Mouse (Mus musculus) C2C12 (cell line): ENCODE measurements around the gene Atp5l.

ENCODE experiments used
- CTCF ChIP-seq: IDR thresholded peaks from one replicate; pipeline ENCODE4 v1.5.1; 2011; ENCODE audit not compliant: control insufficient read depth, insufficient read depth, insufficient read length
- USF1 ChIP-seq: IDR thresholded peaks from one replicate; pipeline ENCODE4 v1.6.1; 2011; ENCODE audit warnings: low read depth, mild to moderate bottlenecking, control low read depth, moderate library complexity

- TF ChIP-seq USF1 (no peak), CTCF (no peak)
These were observed 46.3 kb downstream of the Atp5l start for GRCm38 (mm10) chr9:44874198-44874597.
